Mouse (Mus musculus) G1E (cell line): ENCODE measurements at regions not wholly inside any gene's neighbourhood (a gene's known extent, or its start where the extent isn't known, plus 50 kb on each side); places are given as distances from the start of the nearest gene placed in this dataset.
"Not testable (repeated sequence)": the region's sequence is repeated elsewhere in the genome, so short reads cannot be mapped to it uniquely, and the experiment has no call there.

Experiments
- ATAC-seq: 2 replicates; pipeline ENCODE4 v1.8.0; 2016; ENCODE audit warnings: mild to moderate bottlenecking; ENCODE audit not compliant: insufficient number of reproducible peaks, poor library complexity, low FRiP score, severe bottlenecking; ENCODE audit errors: extremely low read depth
- DNase-seq: peaks from one replicate; pipeline ENCODE4 v3.0.0; 2012; ENCODE audit warnings: low spot score
- H3K27me3 ChIP-seq: 2 replicates; pipeline ENCODE4 v1.6.1; 2012; ENCODE audit warnings: mild to moderate bottlenecking, low read length, inconsistent platforms; ENCODE audit not compliant: insufficient read depth
- H3K36me3 ChIP-seq: replicated peaks from 2 replicates; pipeline ENCODE3; 2012; ENCODE audit warnings: mild to moderate bottlenecking, inconsistent platforms
- H3K4me1 ChIP-seq: 2 replicates; pipeline ENCODE4 v1.6.1; 2012; ENCODE audit warnings: low read depth, low read length, inconsistent platforms, mixed read lengths; ENCODE audit not compliant: insufficient read depth
- H3K4me3 ChIP-seq: 2 replicates; pipeline ENCODE4 v1.5.1; 2012; ENCODE audit warnings: low read depth, mild to moderate bottlenecking, inconsistent platforms, low read length, moderate library complexity, mixed read lengths
- H3K9me3 ChIP-seq: replicated peaks from 2 replicates; pipeline ENCODE4 v1.6.1; 2012; ENCODE audit warnings: inconsistent platforms
- CTCF ChIP-seq: IDR thresholded peaks from 2 replicates; pipeline ENCODE4 v1.5.1; 2012; ENCODE audit warnings: low read depth, low read length, inconsistent platforms, mixed read lengths
- GATA1 ChIP-seq: IDR thresholded peaks from 2 replicates; pipeline ENCODE4 v1.6.1; 2012; ENCODE audit warnings: borderline replicate concordance, low read length, inconsistent platforms, mixed read lengths
- GATA2 ChIP-seq: IDR thresholded peaks from 2 replicates; pipeline ENCODE4 v1.6.1; 2012; ENCODE audit warnings: low read depth, low read length, inconsistent platforms, borderline replicate concordance
- POLR2AphosphoS5 ChIP-seq: IDR thresholded peaks from 2 replicates; pipeline ENCODE4 v1.6.1; 2012; ENCODE audit warnings: low read depth, low read length, inconsistent platforms; ENCODE audit not compliant: insufficient replicate concordance
- TAL1 ChIP-seq: conservative IDR thresholded peaks from 2 replicates; pipeline ENCODE4 v1.6.1; 2012; ENCODE audit warnings: low read depth, low read length, inconsistent platforms, mixed read lengths

GRCm38 (mm10) chr4:89532462-89532861 lies 146.8 kb upstream of the Dmrta1 start:
- ATAC-seq = no peak
- DNase-seq = no peak
- TF ChIP-seq GATA2 (no peak), CTCF (no peak), GATA1 (no peak), POLR2AphosphoS5 (no peak), TAL1 (no peak)
- H3K36me3 ChIP-seq = no peaks in the 10 kb centered on the region
- H3K9me3 ChIP-seq = peaks cover 11% of the 10 kb centered on the region
- H3K4me3 ChIP-seq = no peak overlapping the region
- H3K27me3 ChIP-seq = no peaks in the 10 kb centered on the region
- H3K4me1 ChIP-seq = no peaks in the 10 kb centered on the region

- ATAC-seq (no peak), DNase-seq (no peak)
- Histone ChIP-seq H3K9me3 (peaks cover 16% of the 10 kb centered on the region), H3K4me1 (no peaks in the 10 kb centered on the region), H3K27me3 (no peaks in the 10 kb centered on the region), H3K4me3 (no peak overlapping the region), H3K36me3 (no peaks in the 10 kb centered on the region)
- TF ChIP-seq CTCF (no peak), POLR2AphosphoS5 (no peak), GATA2 (no peak), GATA1 (no peak), TAL1 (no peak)
These were observed 149.0 kb upstream of the Dmrta1 start for GRCm38 (mm10) chr4:89530050-89530911.

DNA sequence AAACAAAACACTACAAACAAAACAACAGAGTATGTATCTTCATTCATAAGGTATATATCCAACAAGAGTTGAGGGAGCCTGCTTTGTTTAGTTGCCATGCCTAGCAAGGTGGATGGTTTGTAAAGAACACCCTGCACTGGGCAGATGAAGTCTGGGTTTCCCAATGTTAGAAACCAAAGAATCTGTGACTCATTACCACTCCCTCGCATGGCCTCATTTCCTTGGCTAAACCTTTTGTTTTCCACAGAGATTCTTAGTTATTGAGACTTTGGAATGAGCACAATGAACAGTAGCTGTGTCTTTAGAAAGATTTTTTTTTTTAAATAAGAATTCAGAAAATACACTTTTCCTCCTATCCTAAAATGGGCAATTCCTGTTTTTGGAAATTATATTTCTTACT lies 151.3 kb upstream of the Dmrta1 start:
- ATAC-seq = no peak
- Histone ChIP-seq H3K36me3 (no peaks in the 10 kb centered on the region), H3K4me1 (no peaks in the 10 kb centered on the region), H3K9me3 (peaks cover 11% of the 10 kb centered on the region), H3K27me3 (no peaks in the 10 kb centered on the region), H3K4me3 (no peak overlapping the region)
- TF ChIP-seq POLR2AphosphoS5 (no peak), CTCF (no peak), TAL1 (no peak), GATA2 (no peak), GATA1 (no peak)
- no peak for DNase-seq

DNA sequence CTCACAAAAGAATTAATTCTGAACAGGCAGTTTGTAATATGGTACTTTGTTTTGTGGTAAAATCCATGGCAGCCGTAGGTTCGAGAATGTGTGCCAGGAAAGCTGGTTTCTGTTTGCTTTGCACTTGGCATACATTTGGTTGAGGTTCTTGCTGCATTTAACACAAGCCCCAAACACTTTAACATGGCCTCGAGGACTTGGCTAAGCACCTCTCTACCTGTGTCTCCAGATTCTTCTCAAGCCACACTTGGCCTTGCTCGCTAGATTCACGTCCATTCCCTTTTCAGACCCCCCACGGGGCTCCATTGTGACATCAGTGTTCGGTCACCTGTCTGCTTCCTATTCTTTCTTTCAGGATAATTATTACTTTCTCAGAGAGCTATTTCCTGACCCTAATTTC lies 151.9 kb upstream of the Dmrta1 start:
- peaks cover 11% of the 10 kb centered on the region for H3K9me3 ChIP-seq
- no peak overlapping the region for H3K4me3 ChIP-seq
- H3K4me1 ChIP-seq = no peaks in the 10 kb centered on the region
- no peaks in the 10 kb centered on the region for H3K27me3 ChIP-seq
- TF ChIP-seq GATA2 (no peak), CTCF (no peak), GATA1 (no peak)
- no peaks in the 10 kb centered on the region for H3K36me3 ChIP-seq
- DNase-seq (no peak), ATAC-seq (no peak)

DNA sequence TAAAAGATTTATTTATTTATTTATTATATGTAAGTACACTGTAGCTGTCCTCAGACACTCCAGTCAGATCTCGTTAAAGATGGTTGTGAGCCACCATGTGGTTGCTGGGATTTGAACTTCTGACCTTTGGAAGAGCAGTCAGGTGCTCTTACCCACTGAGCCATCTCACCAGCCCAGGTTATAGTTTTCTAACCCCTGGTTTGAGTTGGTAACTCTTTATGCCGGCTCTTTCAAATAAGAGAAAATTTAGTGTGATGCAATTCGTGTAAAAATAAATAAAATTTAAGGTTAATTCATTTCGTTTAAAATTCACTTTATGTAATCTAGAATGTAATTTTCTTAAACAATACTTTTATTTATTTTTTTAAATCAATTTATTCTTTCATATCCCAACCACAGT lies 153.7 kb upstream of the Dmrta1 start:
- H3K9me3 ChIP-seq, H3K4me1 ChIP-seq, H3K36me3 ChIP-seq, H3K4me3 ChIP-seq, ATAC-seq, DNase-seq, H3K27me3 ChIP-seq: not testable (repeated sequence)

GRCm38 (mm10) chr4:89524260-89525200 lies 154.7 kb upstream of the Dmrta1 start:
- peaks cover 8% of the 10 kb centered on the region for H3K9me3 ChIP-seq
- no peak overlapping the region for H3K4me3 ChIP-seq
- H3K27me3 ChIP-seq = no peaks in the 10 kb centered on the region
- ATAC-seq (no peak), DNase-seq (no peak)
- no peaks in the 10 kb centered on the region for H3K4me1 ChIP-seq
- no peak for TF ChIP-seq CTCF
- no peak for TF ChIP-seq GATA1
- no peak for TF ChIP-seq TAL1
- TF ChIP-seq GATA2 = no peak
- no peak for TF ChIP-seq POLR2AphosphoS5
- no peaks in the 10 kb centered on the region for H3K36me3 ChIP-seq
